Mouse (Mus musculus): ENCODE results near the gene Ap2a1.
A peak's percentile ranks its signal among the peaks of the same experiment; 100 is the strongest.

Ap2a1 gene

GRCm38 (mm10) chr7:44863982-44864494 lies 65.3 kb downstream of the Ap2a1 start:
- peak; percentile 25 for DNase-seq

- DNase-seq, result peak; percentile 32
Observed at GRCm38 (mm10) chr7:44863210-44863609, 66.1 kb downstream of the Ap2a1 start.

GRCm38 (mm10) chr7:44862434-44862833 lies 66.9 kb downstream of the Ap2a1 start:
- no peak for DNase-seq

GRCm38 (mm10) chr7:44861429-44861816 lies 67.9 kb downstream of the Ap2a1 start:
- no peak for DNase-seq

- DNase-seq, result no peak
Observed at GRCm38 (mm10) chr7:44860576-44861428, 68.5 kb downstream of the Ap2a1 start.

- no peak for DNase-seq
Observed at GRCm38 (mm10) chr7:44859896-44860295, 69.4 kb downstream of the Ap2a1 start.

GRCm38 (mm10) chr7:44857905-44858304 lies 71.4 kb downstream of the Ap2a1 start:
- DNase-seq, result no peak

GRCm38 (mm10) chr7:44857042-44857552 lies 72.2 kb downstream of the Ap2a1 start, which contains the start of gene Pnkp:
Pnkp (plus strand) TSS chr7:44857139.
- DNase-seq, result peak; percentile 84

- no peak for DNase-seq
Observed at GRCm38 (mm10) chr7:44856265-44856916, 72.9 kb downstream of the Ap2a1 start.

GRCm38 (mm10) chr7:44855036-44855435 lies 74.3 kb downstream of the Ap2a1 start:
- DNase-seq, result no peak

GRCm38 (mm10) chr7:44854356-44855031 lies 74.8 kb downstream of the Ap2a1 start:
- peak; percentile 82 for DNase-seq

GRCm38 (mm10) chr7:44853596-44854355 lies 75.5 kb downstream of the Ap2a1 start:
- no peak for DNase-seq

- DNase-seq, result no peak
Observed at GRCm38 (mm10) chr7:44853065-44853464, 76.2 kb downstream of the Ap2a1 start.

- DNase-seq, result no peak
Observed at GRCm38 (mm10) chr7:44852259-44853027, 76.9 kb downstream of the Ap2a1 start.

- no peak for DNase-seq
Observed at GRCm38 (mm10) chr7:44851625-44852234, 77.6 kb downstream of the Ap2a1 start.

- peak; percentile 35 for DNase-seq
Observed at GRCm38 (mm10) chr7:44850789-44851624, 78.3 kb downstream of the Ap2a1 start.

Measured in cerebellum, adult 8-10 months (tissue).